Mouse (Mus musculus) heart, adult 2 months (tissue): ENCODE results near the gene 6430628N08Rik. TPM values are rescaled to one million over a fixed set of nuclear protein-coding genes. Genes with fewer than 3 reads are reported as not detected.

Experiments used
- DNase-seq, 2 experiments: peaks; one replicate each; pipeline ENCODE4 v3.0.0; 2021
- H3K27ac ChIP-seq: fragments of 200-600 bp; 2 replicates; pipeline ENCODE4 v1.8.1; 2022
- H3K27me3 ChIP-seq: fragments of 200-500 bp; 2 replicates; pipeline ENCODE4 v1.6.1; 2012; ENCODE audit warnings: mild to moderate bottlenecking, low read length, inconsistent platforms, mixed read lengths; ENCODE audit not compliant: control insufficient read depth, insufficient read depth
- H3K36me3 ChIP-seq: fragments of 200-500 bp; 2 replicates; pipeline ENCODE4 v1.6.1; 2012; ENCODE audit warnings: low read length, inconsistent platforms; ENCODE audit not compliant: control insufficient read depth, insufficient read depth
- H3K4me1 ChIP-seq: fragments of 200-500 bp; 2 replicates; pipeline ENCODE4 v1.6.1; 2011; ENCODE audit warnings: low read length; ENCODE audit not compliant: control insufficient read depth, insufficient read depth
- H3K4me3 ChIP-seq: fragments of 200-600 bp; 2 replicates; pipeline ENCODE4 v1.8.1; 2022
- H3K79me2 ChIP-seq: fragments of 200-500 bp; replicated peaks from 2 replicates; pipeline ENCODE4 v1.6.1; 2012; ENCODE audit warnings: mild to moderate bottlenecking, inconsistent platforms, low read length, moderate library complexity, mixed read lengths; ENCODE audit not compliant: control insufficient read depth, insufficient read depth
- H3K9ac ChIP-seq: fragments of 200-500 bp; 2 replicates; pipeline ENCODE4 v1.6.1; 2012; ENCODE audit warnings: low read depth, mild to moderate bottlenecking, control low read depth, inconsistent platforms, low read length, mixed read lengths
- CTCF ChIP-seq: fragments of 200-600 bp; IDR thresholded peaks from 2 replicates; pipeline ENCODE4 v1.8.1; 2022; ENCODE audit warnings: antibody characterized with exemption, mild to moderate bottlenecking, moderate library complexity
- EP300 ChIP-seq: fragments of 200-500 bp; IDR thresholded peaks from 2 replicates; pipeline ENCODE4 v1.6.1; 2011; ENCODE audit warnings: low read depth, low read length, control low read depth; ENCODE audit not compliant: insufficient read depth
- POLR2A ChIP-seq: fragments of 200-500 bp; IDR thresholded peaks from 2 replicates; pipeline ENCODE4 v1.6.1; 2011; ENCODE audit warnings: mild to moderate bottlenecking, low read depth, low read length, control low read depth; ENCODE audit not compliant: insufficient read depth
- WGBS: fragments of 180-500 bp; shearing (Covaris S2); methylation state at CpG from one replicate; pipeline ENCODE4 v1.1.7; 2018; 5-methylcytosine and 5-hydroxymethylcytosine counted together
- intact Hi-C: fragments of 180-260 bp; cut with DNase I; formaldehyde crosslinking; loops from one replicate; pipeline ENCODE4 v1.15.1; 2025
- polyA plus RNA-seq: library from polyadenylated mRNA; depleted of rRNA; stranded (reverse); fragments of >200 nt; gene quantifications from 2 replicates; pipeline ENCODE4 v1.2.3, GENCODE M21; 2012
- total RNA-seq, 2 experiments: library from RNA; stranded (reverse); gene quantifications; 2 replicates each; pipeline ENCODE4 v1.2.3; 2021

Gene 6430628N08Rik
- total and polyA plus RNA-seq, 3 experiments, result not detected

- intact Hi-C loops, result no loop called here
- TF ChIP-seq POLR2A (no peak), EP300 (no peak), CTCF (no peak)
Measured at GRCm38 (mm10) chr4:115937061-115937976, 46.9 kb downstream of the 6430628N08Rik start.

GRCm38 (mm10) chr4:115938276-115939160 lies 48.1 kb downstream of the 6430628N08Rik start:
- 0 out of 2 replicates have a peak, but pooled peaks cover 2% of the 10 kb centered on the region for H3K4me1 ChIP-seq
- H3K36me3 ChIP-seq, result no peaks in the 10 kb centered on the region
- no peaks in the 10 kb centered on the region for H3K79me2 ChIP-seq
- H3K4me3 ChIP-seq, result no peak overlapping the region
- no peak overlapping the region for H3K27ac ChIP-seq
- no peak overlapping the region for H3K9ac ChIP-seq
- H3K27me3 ChIP-seq, result peaks cover 52% of the 10 kb centered on the region
- peak; percentile 37 to 53 for DNase-seq
- 8% methylated on average over 37 of the region's 37 CpGs for WGBS
- TF ChIP-seq POLR2A (no peak), EP300 (no peak), CTCF (no peak)
- intact Hi-C loops, result no loop called here

More at GRCm38 (mm10) chr4:115937061-115937976, 46.9 kb downstream of the 6430628N08Rik start:
- Histone ChIP-seq H3K79me2 (no peaks in the 10 kb centered on the region), H3K9ac (no peak overlapping the region), H3K4me1 (0 out of 2 replicates have a peak, but pooled peaks cover 2% of the 10 kb centered on the region), H3K4me3 (no peak overlapping the region), H3K27me3 (peaks cover 49% of the 10 kb centered on the region), H3K27ac (no peak overlapping the region), H3K36me3 (no peaks in the 10 kb centered on the region)
- 17% methylated on average over 19 of the region's 19 CpGs for WGBS
- no peak for DNase-seq

GRCm38 (mm10) chr4:115939295-115940102 lies 49.0 kb downstream of the 6430628N08Rik start, which contains the start of gene Dmbx1:
Gene Dmbx1, minus strand, starts transcription at chr4:115939926.
- no peak within 1 kb of the TSS for H3K4me3 ChIP-seq
- no peak within 1 kb of the TSS for H3K9ac ChIP-seq
- intact Hi-C loops, result no loop called here
- H3K4me1 ChIP-seq, result 0 out of 2 replicates have a peak, but pooled peaks cover 2% of the 10 kb centered on the region
- DNase-seq, result peak; percentile 10 to 32
- H3K36me3 ChIP-seq, result no peaks in the 10 kb centered on the region
- H3K27me3 ChIP-seq, result peaks cover 49% of the 10 kb centered on the region
- H3K27ac ChIP-seq, result no peak within 1 kb of the TSS
- WGBS, result 2% methylated on average over 71 of the region's 71 CpGs
- H3K79me2 ChIP-seq, result no peaks in the 10 kb centered on the region
- TF ChIP-seq POLR2A (no peak), CTCF (no peak)

GRCm38 (mm10) chr4:115940681-115941080 lies 50.2 kb downstream of the 6430628N08Rik start:
- peaks cover 42% of the 10 kb centered on the region for H3K27me3 ChIP-seq
- no peak overlapping the region for H3K9ac ChIP-seq
- no peaks in the 10 kb centered on the region for H3K36me3 ChIP-seq
- no peaks in the 10 kb centered on the region for H3K79me2 ChIP-seq
- 15% methylated on average over 3 of the region's 3 CpGs for WGBS
- H3K4me1 ChIP-seq, result 0 out of 2 replicates have a peak, but pooled peaks cover 2% of the 10 kb centered on the region
- no peak for DNase-seq
- H3K27ac ChIP-seq, result no peak overlapping the region
- H3K4me3 ChIP-seq, result no peak overlapping the region
- intact Hi-C loops, result no loop called here
- TF ChIP-seq EP300 (no peak), CTCF (no peak), POLR2A (no peak)

GRCm38 (mm10) chr4:115941242-115941820 lies 50.9 kb downstream of the 6430628N08Rik start:
- TF ChIP-seq CTCF (no peak), EP300 (no peak), POLR2A (no peak)
- H3K27ac ChIP-seq, result no peak overlapping the region
- 15% methylated on average over 9 of the region's 9 CpGs for WGBS
- H3K4me3 ChIP-seq, result no peak overlapping the region
- 0 out of 2 replicates have a peak, but pooled peaks cover 2% of the 10 kb centered on the region for H3K4me1 ChIP-seq
- no peak overlapping the region for H3K9ac ChIP-seq
- H3K36me3 ChIP-seq, result no peaks in the 10 kb centered on the region
- intact Hi-C loops, result no loop called here
- peaks cover 37% of the 10 kb centered on the region for H3K27me3 ChIP-seq
- H3K79me2 ChIP-seq, result no peaks in the 10 kb centered on the region
- no peak for DNase-seq
